Mouse (Mus musculus) left cerebral cortex, adult 2 months (tissue): ENCODE measurements around the gene Rps16. TPM values are rescaled to one million over a fixed set of nuclear protein-coding genes. Genes with fewer than 3 reads are reported as not detected.
A peak's percentile ranks its signal among the peaks of the same experiment; 100 is the strongest.

Source experiments
- DNase-seq, 2 experiments: peaks; one replicate each; pipeline ENCODE4 v3.0.0; 2021 to 2022; ENCODE audit warnings: low spot score in 2 of 2, mixed read lengths in 1 of 2; ENCODE audit errors: extremely low spot score in 1 of 2
- H3K27ac ChIP-seq: fragments of 200-600 bp; 2 replicates; pipeline ENCODE4 v1.8.1; 2022
- H3K4me3 ChIP-seq: fragments of 200-600 bp; 2 replicates; pipeline ENCODE4 v1.8.1; 2022
- CTCF ChIP-seq: fragments of 200-600 bp; IDR thresholded peaks from 2 replicates; pipeline ENCODE4 v1.8.1; 2022; ENCODE audit warnings: antibody characterized with exemption, mild to moderate bottlenecking, moderate library complexity
- intact Hi-C: fragments of 180-260 bp; cut with DNase I; formaldehyde crosslinking; loops from one replicate; pipeline ENCODE4 v1.15.1; 2025
- total RNA-seq, 2 experiments: library from RNA; stranded (reverse); gene quantifications; 2 replicates each; pipeline ENCODE4 v1.2.3; 2021

Gene Rps16
- total RNA-seq, 2 experiments from 2014 or later = 440 to 450 TPM

DNA sequence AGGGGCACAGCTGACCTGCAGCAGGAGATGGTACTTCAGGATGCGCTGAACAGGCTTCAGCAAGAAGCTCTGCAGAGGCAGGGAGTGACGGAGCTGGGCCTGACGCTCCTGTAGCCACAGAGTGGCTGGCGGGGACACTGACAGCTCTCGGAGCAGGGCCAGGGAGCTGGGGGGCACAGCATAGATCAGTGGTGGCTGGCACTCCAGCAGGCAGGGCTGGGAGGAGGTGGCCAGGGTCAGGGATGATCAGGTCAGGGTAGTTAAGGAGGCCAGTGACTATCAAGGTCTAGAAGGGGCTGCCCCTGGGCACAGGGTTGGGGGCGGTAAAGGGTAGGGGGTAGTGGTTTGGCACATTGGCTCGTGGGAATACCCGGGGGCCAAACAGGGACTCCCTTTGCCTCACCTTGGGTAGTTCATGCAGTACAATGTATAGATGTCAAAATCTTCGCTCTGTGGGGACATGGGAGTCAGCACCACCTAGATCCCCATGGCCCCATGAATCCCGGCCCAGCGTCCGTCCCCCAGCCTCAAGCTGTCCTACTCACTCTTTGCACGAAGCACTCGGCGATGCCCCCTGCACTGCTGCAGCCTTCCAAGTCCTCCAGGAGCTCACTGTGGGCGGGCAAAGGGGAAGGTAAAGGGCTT, 17.9 kb downstream of the Rps16 start:
- TF ChIP-seq CTCF = no peak
- DNase-seq = no peak
- H3K27ac ChIP-seq = no peak overlapping the region
- intact Hi-C loops = no loop called here
- no peak overlapping the region for H3K4me3 ChIP-seq

DNA sequence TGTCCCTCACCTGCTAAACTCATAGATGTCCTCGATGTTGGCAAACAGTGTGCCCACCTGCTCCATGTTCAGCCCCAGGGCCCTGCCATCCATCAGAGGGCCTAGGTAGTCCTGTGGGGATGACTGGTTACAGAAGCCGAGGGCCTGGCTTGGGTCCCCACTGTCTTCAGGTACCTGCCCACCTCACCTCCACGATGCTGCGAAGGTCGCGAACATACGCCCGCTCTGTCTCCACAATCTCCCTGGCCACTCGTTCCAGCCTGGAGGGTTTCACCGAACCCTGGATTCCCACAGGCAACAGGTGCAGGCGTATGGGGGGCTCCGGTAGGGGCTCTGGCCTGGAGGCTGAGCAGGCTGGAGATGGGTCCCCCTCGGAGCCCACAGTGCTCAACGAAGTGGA, 19.6 kb downstream of the Rps16 start:
- no peak for TF ChIP-seq CTCF
- Histone ChIP-seq H3K27ac (no peak overlapping the region), H3K4me3 (no peak overlapping the region)
- intact Hi-C loops = no loop called here
- no peak for DNase-seq

DNA sequence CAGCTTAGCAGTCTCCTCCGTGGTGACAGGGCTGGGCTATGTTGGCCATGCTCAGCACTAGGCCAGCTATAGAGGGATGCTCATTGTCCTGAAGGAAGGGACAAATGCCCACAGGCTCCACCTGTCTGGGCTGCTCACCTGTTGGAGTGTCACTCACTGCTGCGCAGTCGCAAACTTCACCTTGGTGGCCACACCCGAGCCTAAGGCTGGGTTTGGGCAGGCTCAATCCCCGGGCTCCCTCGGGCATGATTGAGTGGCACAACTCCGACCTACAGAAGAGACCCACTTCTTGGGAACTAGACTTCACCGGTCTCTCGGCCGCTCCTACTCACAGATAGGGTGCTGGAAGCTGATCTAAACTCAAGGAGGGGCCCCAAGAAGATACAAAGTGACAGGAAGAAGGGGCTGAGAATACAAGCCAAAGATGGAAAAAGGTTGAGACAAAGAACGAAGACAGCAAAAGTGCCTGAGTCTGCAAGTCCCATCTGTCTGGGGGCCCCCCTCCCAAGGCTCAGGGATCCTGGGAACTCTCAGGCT, 20.6 kb downstream of the Rps16 start:
- H3K4me3 ChIP-seq = peak overlapping the region; percentile 62
- DNase-seq = no peak
- intact Hi-C loops = no loop called here
- TF ChIP-seq CTCF = no peak
- H3K27ac ChIP-seq = no peak overlapping the region; the same call in 1 of the 2 replicates

GRCm38 (mm10) chr7:28371514-28371989, 21.1 kb downstream of the Rps16 start:
- Histone ChIP-seq H3K4me3 (peak overlapping the region; percentile 62), H3K27ac (peak overlapping the region; percentile 82)
- DNase-seq = no peak
- intact Hi-C loops = no loop called here
- TF ChIP-seq CTCF = no peak

GRCm38 (mm10) chr7:28372251-28373108, 22.0 kb downstream of the Rps16 start, which contains the start of gene Plekhg2:
TSS of gene Plekhg2 (minus strand) at chr7:28372599.
- H3K4me3 ChIP-seq = peak within 1 kb of the TSS; percentile 62
- H3K27ac ChIP-seq = peak within 1 kb of the TSS; percentile 82
- TF ChIP-seq CTCF = peak; percentile 65
- intact Hi-C loops = loop anchor here (1.0 to 2.0 kb wide), 2 partner anchors 14 to 22 kb away; partner anchors contain the start of gene Rps16
- peak; percentile 93 to 97 for DNase-seq

- peak; percentile 81 for TF ChIP-seq CTCF
- intact Hi-C loops = loop anchor here (1.0 to 2.0 kb wide), 2 partner anchors 13 to 22 kb away; partner anchors contain the start of gene Rps16
- peak overlapping the region; percentile 45; the same call in 1 of the 2 replicates for H3K27ac ChIP-seq
- peak overlapping the region; percentile 62 for H3K4me3 ChIP-seq
- DNase-seq = peak; percentile 69 to 70
Observed at GRCm38 (mm10) chr7:28373131-28373581, 22.7 kb downstream of the Rps16 start.

DNA sequence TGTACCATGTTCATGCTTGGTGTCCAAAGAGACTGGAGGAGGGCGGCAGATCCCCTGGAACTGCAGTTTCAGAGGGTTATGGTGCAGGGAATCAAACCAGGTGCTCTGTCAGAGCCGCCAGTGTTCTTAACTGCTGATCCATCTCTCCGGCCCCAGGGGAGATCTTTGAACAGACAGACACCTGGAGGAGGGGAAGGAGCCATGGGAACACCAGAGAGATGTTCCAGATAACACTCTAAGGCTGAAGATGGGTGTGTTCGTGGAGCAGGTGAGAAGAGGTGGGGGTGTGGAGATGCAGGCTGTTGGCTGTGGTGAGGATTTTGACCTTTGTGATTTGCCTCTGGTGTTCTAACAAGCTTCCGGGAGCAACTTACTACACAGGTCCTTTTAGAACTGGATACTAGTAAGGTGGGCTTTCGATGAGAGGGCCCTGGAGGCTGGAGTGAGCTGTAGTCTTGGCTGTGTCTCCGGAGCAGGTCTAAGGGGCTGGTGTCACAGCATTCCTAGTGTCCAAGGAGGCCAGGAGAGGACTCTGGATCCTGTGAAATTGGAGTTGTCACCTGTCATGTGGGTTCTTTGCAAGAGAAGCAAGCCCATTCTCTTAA, 23.5 kb downstream of the Rps16 start:
- no peak for DNase-seq
- intact Hi-C loops = loop anchor here (1.0 to 2.0 kb wide), 2 partner anchors 12 to 23 kb away; partner anchors contain the start of gene Rps16
- 0 out of 2 replicates have a peak overlapping the region, but pooled peaks have one; percentile 24 for H3K27ac ChIP-seq
- no peak overlapping the region for H3K4me3 ChIP-seq
- TF ChIP-seq CTCF = no peak

DNA sequence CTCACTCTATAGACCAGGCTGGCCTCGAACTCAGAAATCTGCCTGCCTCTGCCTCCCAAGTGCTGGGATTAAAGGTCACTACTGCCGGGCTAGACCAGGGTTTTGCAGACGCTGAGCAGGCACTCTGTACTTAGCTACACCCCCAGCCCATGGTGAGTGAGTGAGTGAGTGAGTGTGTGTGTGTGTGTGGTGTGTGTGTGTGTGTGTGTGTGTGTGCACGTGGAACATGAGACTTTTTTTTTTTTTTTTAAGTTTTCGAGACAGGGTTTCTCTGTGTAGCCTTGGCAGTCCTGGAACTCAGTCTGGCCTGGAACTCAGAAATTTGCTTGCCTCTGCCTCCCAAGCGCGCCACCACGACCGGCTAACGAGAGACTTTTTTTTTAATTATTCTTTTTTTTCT, 24.2 kb downstream of the Rps16 start:
- peak overlapping the region; percentile 91; the same call in 1 of the 2 replicates for H3K27ac ChIP-seq
- no peak for DNase-seq
- TF ChIP-seq CTCF = no peak
- intact Hi-C loops = no loop called here
- H3K4me3 ChIP-seq = no peak overlapping the region

- peak overlapping the region; percentile 54 for H3K4me3 ChIP-seq
- DNase-seq = peak; percentile 71 to 80
- intact Hi-C loops = no loop called here
- peak overlapping the region; percentile 91 for H3K27ac ChIP-seq
- TF ChIP-seq CTCF = no peak; the same call in 1 of the 2 replicates
Observed at GRCm38 (mm10) chr7:28375176-28375921, 24.9 kb downstream of the Rps16 start.

- intact Hi-C loops = no loop called here
- Histone ChIP-seq H3K4me3 (peak overlapping the region; percentile 54), H3K27ac (peak overlapping the region; percentile 91)
- TF ChIP-seq CTCF = no peak
- no peak for DNase-seq
Observed at GRCm38 (mm10) chr7:28376011-28376771, 25.7 kb downstream of the Rps16 start.
